Comparison of ENCODE assay signal across 8 mouse cellular contexts in genomic region chr2:166021073-166021610, GRCm38 (mm10). TPM values are rescaled to one million over a fixed set of nuclear protein-coding genes. Genes with fewer than 3 reads are reported as not detected.
DNase-seq lines count a peak whose midpoint lies in the region; ATAC-seq and TF ChIP-seq lines count a peak whose summit lies in the region.

No protein-coding gene starts in this region.

- H3K9ac ChIP-seq in hindbrain, embryonic 13.5 days: peak overlapping the region; percentile 19; the same call in 1 of the 2 replicates

- H3K9me3 ChIP-seq in forebrain, embryonic 10.5 days: no peaks in the 10 kb centered on the region
- no peaks in the 10 kb centered on the region for H3K9me3 ChIP-seq in hindbrain, embryonic 13.5 days
- H3K9me3 ChIP-seq in megakaryocyte, embryonic 14.5 days: no peaks in the 10 kb centered on the region

- no peaks in the 10 kb centered on the region for H3K36me3 ChIP-seq in forebrain, embryonic 10.5 days (replicated peaks)
- no peaks in the 10 kb centered on the region for H3K36me3 ChIP-seq in hindbrain, embryonic 13.5 days
- peaks cover 16% of the 10 kb centered on the region for H3K36me3 ChIP-seq in megakaryocyte, embryonic 14.5 days (replicated peaks; ENCODE audit: low read length)

- WGBS in forebrain, embryonic 10.5 days: 41% methylated on average over 4 of the region's 4 CpGs
- WGBS in hindbrain, embryonic 13.5 days: 10% methylated on average over 4 of the region's 4 CpGs
- WGBS in cerebellum, adult 2 months: 46% methylated on average over 4 of the region's 4 CpGs

- DNase-seq in layer of hippocampus, adult 2 months (ENCODE audit: low spot score in 2 of 2): no peak
- DNase-seq in layer of hippocampus, postnatal 14 days (ENCODE audit: low spot score in 2 of 2): no peak
- DNase-seq in forebrain, embryonic 10.5 days (ENCODE audit: extremely low spot score, low spot score): no peak
- DNase-seq in cerebellum, adult 2 months: no peak
- no peak for DNase-seq in frontal cortex, adult 2 months (ENCODE audit: extremely low spot score in 1 of 2, low spot score in 1 of 2)
- DNase-seq in layer of hippocampus, adult 11-12 months (ENCODE audit: low spot score): no peak

- ATAC-seq in hindbrain, embryonic 13.5 days (ENCODE audit: low FRiP score): peak; percentile 79

- no peak overlapping the region for H3K4me3 ChIP-seq in layer of hippocampus, adult 2 months
- no peak overlapping the region for H3K4me3 ChIP-seq in forebrain, embryonic 10.5 days
- H3K4me3 ChIP-seq in hindbrain, embryonic 13.5 days: no peak overlapping the region
- H3K4me3 ChIP-seq in megakaryocyte, embryonic 14.5 days (replicated peaks): peak overlapping the region; percentile 80
- no peak overlapping the region for H3K4me3 ChIP-seq in cerebellum, adult 2 months (replicated peaks; ENCODE audit: insufficient read depth, low read depth, low read length)

- no peaks in the 10 kb centered on the region for H3K27me3 ChIP-seq in forebrain, embryonic 10.5 days (ENCODE audit: poor library complexity, severe bottlenecking)
- no peaks in the 10 kb centered on the region for H3K27me3 ChIP-seq in hindbrain, embryonic 13.5 days
- no peaks in the 10 kb centered on the region for H3K27me3 ChIP-seq in megakaryocyte, embryonic 14.5 days (replicated peaks)
- no peaks in the 10 kb centered on the region for H3K27me3 ChIP-seq in cerebellum, adult 2 months (ENCODE audit: control insufficient read depth, insufficient read depth, low read length)

- TF ChIP-seq POLR2A in cerebellum, adult 2 months (IDR thresholded peaks at IDR 0.05; ENCODE audit: borderline replicate concordance, insufficient read depth, low read length): no peak

- H3K4me1 ChIP-seq in forebrain, embryonic 10.5 days: peaks cover 33% of the 10 kb centered on the region
- peaks cover 28% of the 10 kb centered on the region for H3K4me1 ChIP-seq in hindbrain, embryonic 13.5 days (replicated peaks)
- H3K4me1 ChIP-seq in megakaryocyte, embryonic 14.5 days: peaks cover 100% of the 10 kb centered on the region
- peaks cover 2% of the 10 kb centered on the region; the same call in 1 of the 2 replicates for H3K4me1 ChIP-seq in cerebellum, adult 2 months (ENCODE audit: control insufficient read depth, insufficient read depth, low read length)

- peak overlapping the region; percentile 16; the same call in 1 of the 2 replicates for H3K27ac ChIP-seq in layer of hippocampus, adult 2 months
- peak overlapping the region; percentile 76 for H3K27ac ChIP-seq in forebrain, embryonic 10.5 days
- peak overlapping the region; percentile 90 for H3K27ac ChIP-seq in hindbrain, embryonic 13.5 days
- H3K27ac ChIP-seq in cerebellum, adult 2 months (ENCODE audit: insufficient read depth, low read length): no peak overlapping the region; the same call in 1 of the 2 replicates

- TF ChIP-seq CTCF in layer of hippocampus, adult 2 months (conservative IDR thresholded peaks at IDR 0.05): no peak
- no peak for TF ChIP-seq CTCF in cerebellum, adult 2 months (IDR thresholded peaks at IDR 0.05; ENCODE audit: borderline replicate concordance, insufficient read depth, low read depth, low read length)

- 0 out of 2 replicates have a peak overlapping the region, but pooled peaks have one; percentile 6 for H3K4me2 ChIP-seq in hindbrain, embryonic 13.5 days

RNA-seq across cellular contexts. Expression of gene Ncoa3, which starts 28.7 kb away (rescaled TPM):
- total RNA-seq in layer of hippocampus, adult 2 months (2021): 10 to 100 TPM; 27.8 to 37.7 TPM
- 10 to 100 TPM; 32.0 to 32.6 TPM for total RNA-seq in layer of hippocampus, postnatal 14 days (2021)
- polyA plus RNA-seq in forebrain, embryonic 10.5 days (2016; fragmentation: Nextera tagmentation; extraction: Ambion mirVana): 14.3 and 15.7 TPM in 2 replicates
- polyA plus RNA-seq in hindbrain, embryonic 13.5 days (2015; fragmentation: Nextera tagmentation; extraction: Ambion mirVana): 12.0 and 13.1 TPM in 2 replicates
- polyA plus RNA-seq in megakaryocyte, embryonic 14.5 days (2012; ENCODE audit: insufficient read depth, low replicate concordance): 22.7 and 35.4 TPM in 2 replicates
- 23.6 and 23.7 TPM in 2 replicates for polyA plus RNA-seq in cerebellum, adult 2 months (2012; rRNA removed)
- polyA plus RNA-seq in frontal cortex, adult 2 months (2012; rRNA removed): 33.5 and 34.2 TPM in 2 replicates
